Mouse (Mus musculus) lung, postnatal 0 days (tissue): Measurements from ENCODE around the gene Mcm3. TPM values are rescaled to one million over a fixed set of nuclear protein-coding genes. Genes with fewer than 3 reads are reported as not detected.

Experiments used
- ATAC-seq: fragments of 200-750 bp; cut with Nextera tagmentation; 2 replicates; pipeline ENCODE4 v1.8.0; 2017; ENCODE audit warnings: moderate library complexity
- DNase-seq: peaks from one replicate; pipeline ENCODE4 v3.0.0-alpha.2; 2016; ENCODE audit warnings: low spot score
- H3K27ac ChIP-seq: fragments of 300-500 bp; sonication (generic); 2 replicates; pipeline ENCODE4 v1.5.1; 2014; ENCODE audit warnings: antibody characterized with exemption, mild to moderate bottlenecking, low read length, mixed read lengths
- H3K27me3 ChIP-seq: fragments of 300-500 bp; sonication (generic); replicated peaks from 2 replicates; pipeline ENCODE4 v1.6.1; 2014; ENCODE audit warnings: low read length, mixed read lengths; ENCODE audit not compliant: insufficient read depth
- H3K36me3 ChIP-seq: fragments of 300-500 bp; sonication (generic); 2 replicates; pipeline ENCODE4 v1.6.1; 2014; ENCODE audit warnings: low read length, mixed read lengths; ENCODE audit not compliant: insufficient read depth
- H3K4me1 ChIP-seq: fragments of 300-500 bp; sonication (generic); 2 replicates; pipeline ENCODE4 v1.6.1; 2014; ENCODE audit warnings: antibody characterized with exemption, low read depth, low read length, mixed read lengths; ENCODE audit not compliant: insufficient read depth
- H3K4me2 ChIP-seq: fragments of 300-500 bp; sonication (generic); replicated peaks from 2 replicates; pipeline ENCODE4 v1.6.1; 2014; ENCODE audit warnings: low read depth, mild to moderate bottlenecking, low read length, moderate library complexity, mixed read lengths
- H3K4me3 ChIP-seq: fragments of 300-500 bp; sonication (generic); 2 replicates; pipeline ENCODE4 v1.5.1; 2014; ENCODE audit warnings: low read depth, low read length
- H3K9ac ChIP-seq: fragments of 300-500 bp; sonication (generic); replicated peaks from 2 replicates; pipeline ENCODE4 v1.6.1; 2014; ENCODE audit warnings: low read depth, mild to moderate bottlenecking
- H3K9me3 ChIP-seq: fragments of 300-500 bp; sonication (generic); 2 replicates; pipeline ENCODE4 v1.6.1; 2016; ENCODE audit warnings: low read length, mixed read lengths
- CTCF ChIP-seq: IDR thresholded peaks from 2 replicates; pipeline ENCODE4 v1.5.1; 2016; ENCODE audit warnings: antibody characterized with exemption, mild to moderate bottlenecking
- EP300 ChIP-seq: IDR thresholded peaks from 2 replicates; pipeline ENCODE4 v1.6.1; 2016; ENCODE audit warnings: antibody characterized with exemption, mild to moderate bottlenecking, control low read depth
- WGBS: fragments of 180-500 bp; shearing (Covaris S2); extraction: QIAGEN DNeasy Blood & Tissue Kit; methylation state at CpG from one replicate; pipeline ENCODE4 v1.1.7; 2014; 5-methylcytosine and 5-hydroxymethylcytosine counted together
- polyA plus RNA-seq: library from polyadenylated mRNA; unstranded; fragments of >200 nt; fragmentation: Nextera tagmentation; extraction: Ambion mirVana; gene quantifications from 2 replicates; pipeline ENCODE4 v1.2.1, GENCODE M21; 2015

Mcm3 gene
- 20.4 and 20.9 TPM in 2 replicates for polyA plus RNA-seq

DNA sequence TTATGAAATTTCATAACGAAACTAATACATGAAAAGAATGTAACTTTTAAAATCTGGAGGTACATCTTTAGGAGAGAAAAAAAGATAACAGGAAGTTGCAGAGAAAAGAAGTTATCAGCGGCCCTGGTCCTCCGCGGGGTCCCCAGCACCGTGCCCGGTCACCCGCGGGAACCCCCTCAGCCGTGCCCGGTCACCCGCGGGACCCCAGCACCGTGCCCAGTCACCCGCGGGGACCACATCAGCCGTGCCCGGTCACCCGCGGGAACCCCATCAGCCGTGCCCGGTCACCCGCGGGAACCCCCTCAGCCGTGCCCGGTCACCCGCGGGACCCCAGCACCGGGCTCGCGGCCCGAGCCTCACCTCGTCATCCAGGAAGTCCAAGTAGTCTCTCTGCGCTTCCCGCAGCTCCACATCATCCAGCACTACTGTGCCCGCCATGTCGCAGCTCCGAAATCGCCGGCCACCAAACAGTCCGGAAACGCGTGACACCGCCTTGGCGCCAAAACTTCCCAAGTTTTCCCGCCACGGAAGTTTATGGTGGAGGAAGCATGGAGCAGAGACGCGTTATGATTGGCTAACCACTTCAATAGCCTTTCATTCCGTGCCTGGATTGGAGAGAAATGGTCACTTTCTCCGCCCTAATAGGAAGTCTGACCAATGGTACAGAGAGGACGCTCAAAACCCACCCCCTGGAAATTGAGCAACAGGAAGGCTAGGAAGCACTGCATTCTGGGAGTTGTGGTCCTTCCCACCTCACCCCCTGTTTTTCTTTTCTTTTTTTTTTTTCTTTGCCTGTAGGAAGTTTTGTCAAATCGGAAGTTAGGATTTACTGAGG, at the start of gene Mcm3:
Gene Mcm3 (minus strand): TSS at position 542 of the 835 bp plus-strand sequence.
- WGBS, result under 1% methylated on average over 48 of the region's 52 CpGs
- no peaks in the 10 kb centered on the region for H3K4me1 ChIP-seq
- DNase-seq (peak; percentile 99), ATAC-seq (peak; percentile 100)
- peak within 1 kb of the TSS; percentile 89 for H3K4me2 ChIP-seq
- H3K9me3 ChIP-seq, result no peaks in the 10 kb centered on the region
- H3K27me3 ChIP-seq, result no peaks in the 10 kb centered on the region
- peak within 1 kb of the TSS; percentile 70 for H3K4me3 ChIP-seq
- H3K9ac ChIP-seq, result peak within 1 kb of the TSS; percentile 44
- H3K27ac ChIP-seq, result no peak within 1 kb of the TSS
- peak; percentile 57; the same call in 1 of the 2 replicates for TF ChIP-seq EP300
- no peak for TF ChIP-seq CTCF
- peaks cover 5% of the 10 kb centered on the region; the same call in 1 of the 2 replicates for H3K36me3 ChIP-seq

- no peak overlapping the region for H3K4me3 ChIP-seq
- no peaks in the 10 kb centered on the region for H3K4me1 ChIP-seq
- no peak overlapping the region for H3K9ac ChIP-seq
- H3K27ac ChIP-seq, result no peak overlapping the region
- H3K36me3 ChIP-seq, result no peaks in the 10 kb centered on the region
- no peak overlapping the region for H3K4me2 ChIP-seq
- no peaks in the 10 kb centered on the region for H3K9me3 ChIP-seq
- no peak for ATAC-seq
- no peaks in the 10 kb centered on the region for H3K27me3 ChIP-seq
- TF ChIP-seq CTCF (no peak), EP300 (no peak)
- 76% methylated on average over 9 of the region's 9 CpGs for WGBS
- DNase-seq, result no peak
These were observed 47.9 kb upstream of the Mcm3 start for GRCm38 (mm10) chr1:20868036-20868435.

DNA sequence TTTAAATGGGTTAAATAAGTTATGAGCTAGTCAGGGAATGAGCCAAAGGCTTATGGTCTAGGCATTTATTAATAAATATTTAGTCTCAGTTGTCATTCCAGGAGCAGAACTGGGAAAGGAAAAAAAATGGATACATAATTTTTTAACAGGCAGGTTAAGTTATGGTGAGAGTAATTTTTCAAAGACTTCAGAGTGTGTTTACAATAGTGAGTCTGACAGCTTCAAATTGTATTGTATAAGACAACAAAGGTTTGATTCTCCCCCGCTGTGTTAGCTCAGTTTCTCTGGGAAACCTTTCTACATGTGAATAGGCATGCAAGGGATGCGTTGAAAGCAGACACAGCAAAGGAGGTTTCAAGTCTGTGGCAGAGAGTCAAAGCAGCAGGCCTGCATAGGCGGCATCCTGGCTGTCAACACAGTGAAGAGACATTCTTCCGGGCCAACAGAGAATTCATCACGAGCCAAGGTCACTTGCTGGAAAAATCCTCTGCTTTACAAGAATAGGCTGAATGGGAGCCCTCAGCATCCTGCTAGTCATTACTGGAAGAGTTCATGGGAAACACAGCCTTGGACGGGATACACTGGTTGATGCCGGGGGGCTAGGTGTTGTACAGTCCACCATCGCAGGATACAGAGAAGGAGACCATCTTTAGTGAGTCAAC, 47.3 kb upstream of the Mcm3 start:
- no peak for ATAC-seq
- Histone ChIP-seq H3K4me2 (no peak overlapping the region), H3K36me3 (no peaks in the 10 kb centered on the region), H3K9ac (no peak overlapping the region), H3K9me3 (no peaks in the 10 kb centered on the region), H3K27me3 (no peaks in the 10 kb centered on the region), H3K4me1 (no peaks in the 10 kb centered on the region), H3K4me3 (no peak overlapping the region), H3K27ac (no peak overlapping the region)
- no peak for DNase-seq
- 54% methylated on average over 8 of the region's 8 CpGs for WGBS
- TF ChIP-seq CTCF, result no peak
- TF ChIP-seq EP300, result no peak

GRCm38 (mm10) chr1:20863452-20864172, 43.5 kb upstream of the Mcm3 start:
- H3K4me1 ChIP-seq, result no peaks in the 10 kb centered on the region
- no peaks in the 10 kb centered on the region for H3K36me3 ChIP-seq
- peak; percentile 70 for TF ChIP-seq EP300
- no peak for TF ChIP-seq CTCF
- no peak overlapping the region for H3K4me2 ChIP-seq
- no peak overlapping the region for H3K4me3 ChIP-seq
- no peaks in the 10 kb centered on the region for H3K27me3 ChIP-seq
- DNase-seq (peak; percentile 87), ATAC-seq (peak; percentile 97)
- no peak overlapping the region for H3K9ac ChIP-seq
- H3K27ac ChIP-seq, result peak overlapping the region; percentile 65; the same call in 1 of the 2 replicates
- 15% methylated on average over 5 of the region's 5 CpGs for WGBS
- no peaks in the 10 kb centered on the region for H3K9me3 ChIP-seq

DNA sequence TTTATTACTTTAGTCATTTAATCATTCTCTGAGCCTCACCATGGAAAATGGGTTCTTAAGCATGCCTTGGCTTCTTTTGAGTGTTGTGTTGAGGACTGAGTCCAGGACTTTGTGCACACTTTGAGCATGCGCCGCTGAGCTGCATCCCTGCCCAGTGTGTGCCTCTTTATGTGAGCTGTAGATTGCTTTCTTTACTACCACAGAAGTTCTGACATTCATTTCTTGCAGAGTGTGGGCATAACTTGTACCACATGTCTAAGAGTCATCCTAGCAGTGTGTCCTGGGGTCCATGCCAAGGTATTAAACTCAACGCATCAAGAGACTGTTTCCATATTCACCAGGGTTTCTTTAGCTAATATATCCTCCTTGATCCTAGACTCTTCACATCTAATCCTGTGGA, 41.8 kb upstream of the Mcm3 start:
- Histone ChIP-seq H3K36me3 (no peaks in the 10 kb centered on the region), H3K27ac (no peak overlapping the region), H3K4me3 (no peak overlapping the region), H3K9me3 (no peaks in the 10 kb centered on the region), H3K4me2 (no peak overlapping the region), H3K27me3 (no peaks in the 10 kb centered on the region), H3K4me1 (no peaks in the 10 kb centered on the region), H3K9ac (no peak overlapping the region)
- TF ChIP-seq EP300, result no peak
- DNase-seq (no peak), ATAC-seq (no peak)
- WGBS, result 83% methylated on average over 3 of the region's 3 CpGs

- no peak overlapping the region for H3K9ac ChIP-seq
- H3K4me2 ChIP-seq, result no peak overlapping the region
- no peaks in the 10 kb centered on the region for H3K9me3 ChIP-seq
- DNase-seq (no peak), ATAC-seq (no peak)
- H3K4me1 ChIP-seq, result no peaks in the 10 kb centered on the region
- no peak overlapping the region for H3K4me3 ChIP-seq
- TF ChIP-seq EP300, result no peak
- TF ChIP-seq CTCF, result no peak
- no peak overlapping the region for H3K27ac ChIP-seq
- H3K27me3 ChIP-seq, result no peaks in the 10 kb centered on the region
- WGBS, result 68% methylated on average over 3 of the region's 3 CpGs
- H3K36me3 ChIP-seq, result no peaks in the 10 kb centered on the region
These were observed 40.7 kb upstream of the Mcm3 start for GRCm38 (mm10) chr1:20860775-20861174.
